Mouse (Mus musculus): ENCODE data around the gene Thada.

The Thada gene

DNA sequence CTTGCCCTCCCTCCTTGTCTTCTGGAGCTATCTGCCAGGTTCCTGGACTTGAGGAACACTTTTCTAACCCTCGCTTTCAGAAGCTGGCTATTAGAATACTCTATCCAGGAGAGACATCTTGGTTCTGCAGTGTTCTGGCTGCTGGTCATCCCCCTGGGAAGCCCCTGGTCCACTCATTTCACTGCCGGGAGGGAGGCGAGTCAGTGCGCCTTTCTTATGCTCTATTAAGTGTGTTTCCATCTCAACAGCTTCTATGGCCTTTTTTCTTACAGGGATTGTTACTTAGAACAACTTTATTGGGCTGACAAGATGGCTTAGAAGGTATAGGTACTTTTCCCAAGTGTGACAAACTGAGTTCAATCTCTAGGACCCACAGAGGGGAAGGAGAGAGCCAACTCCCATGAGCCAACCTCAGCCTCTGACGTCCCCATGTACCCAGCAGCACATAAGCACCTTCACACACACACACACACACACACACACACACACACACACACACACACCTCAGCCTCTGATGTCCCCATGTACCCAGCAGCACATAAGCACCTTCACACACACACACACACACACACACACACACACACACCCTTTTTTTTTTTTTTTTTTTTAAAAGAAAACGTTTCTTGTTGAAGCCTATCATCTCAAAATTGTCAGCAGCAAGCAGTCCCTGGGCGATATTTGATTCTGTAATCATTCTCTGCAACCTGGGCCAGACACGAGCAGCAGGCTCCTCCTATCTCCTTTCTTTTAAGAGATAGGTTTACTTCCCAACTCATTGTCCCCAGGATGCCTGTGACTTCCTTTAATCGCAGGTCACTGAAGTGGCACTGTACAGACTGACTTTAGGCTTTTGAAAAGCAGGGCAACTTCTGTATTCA lies 113.9 kb downstream of the Thada start:
- DNase-seq (ENCODE audit: low read depth in 1 of 2, low spot score in 2 of 2): no peak

DNA sequence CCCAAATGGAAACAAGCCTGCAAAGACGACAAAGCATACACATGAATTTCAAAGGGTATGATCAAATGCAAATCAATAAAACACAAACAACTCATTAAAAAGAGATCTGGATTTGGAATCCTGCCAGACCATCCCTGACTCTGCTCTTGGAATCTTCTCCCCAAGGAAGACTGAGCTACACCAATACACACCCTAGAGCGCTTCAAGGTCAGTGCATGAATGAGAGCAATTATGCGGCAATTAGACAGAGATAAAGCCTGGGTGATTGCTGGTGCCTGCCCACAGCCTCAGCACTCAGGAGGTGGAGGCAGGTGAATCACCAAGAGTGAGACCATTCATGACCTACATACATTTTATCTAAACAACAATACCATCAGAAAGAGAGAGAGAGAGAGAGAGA lies 114.7 kb downstream of the Thada start:
- no peak for DNase-seq (ENCODE audit: low read depth in 1 of 2, low spot score in 2 of 2)

DNA sequence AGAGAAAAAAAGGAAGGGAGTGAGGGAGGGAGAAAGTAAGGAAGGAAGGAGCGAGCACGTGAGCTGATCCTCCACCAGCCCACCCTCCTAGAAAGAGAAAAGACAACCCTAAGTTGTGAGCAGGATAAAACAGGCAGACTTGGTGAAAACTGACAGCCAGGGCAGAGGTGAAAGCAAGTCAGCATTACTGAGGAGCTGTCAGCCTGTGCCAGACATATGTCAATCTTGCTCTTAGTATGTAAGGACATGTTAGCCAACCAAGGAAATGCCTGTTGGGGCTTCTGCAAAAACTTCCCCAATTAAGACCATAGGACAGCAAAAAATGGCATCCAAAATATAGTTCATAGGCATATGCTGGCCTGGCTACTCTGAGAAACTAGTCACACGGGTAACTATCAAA lies 117.1 kb downstream of the Thada start:
- DNase-seq (ENCODE audit: low read depth in 1 of 2, low spot score in 2 of 2): no peak

DNA sequence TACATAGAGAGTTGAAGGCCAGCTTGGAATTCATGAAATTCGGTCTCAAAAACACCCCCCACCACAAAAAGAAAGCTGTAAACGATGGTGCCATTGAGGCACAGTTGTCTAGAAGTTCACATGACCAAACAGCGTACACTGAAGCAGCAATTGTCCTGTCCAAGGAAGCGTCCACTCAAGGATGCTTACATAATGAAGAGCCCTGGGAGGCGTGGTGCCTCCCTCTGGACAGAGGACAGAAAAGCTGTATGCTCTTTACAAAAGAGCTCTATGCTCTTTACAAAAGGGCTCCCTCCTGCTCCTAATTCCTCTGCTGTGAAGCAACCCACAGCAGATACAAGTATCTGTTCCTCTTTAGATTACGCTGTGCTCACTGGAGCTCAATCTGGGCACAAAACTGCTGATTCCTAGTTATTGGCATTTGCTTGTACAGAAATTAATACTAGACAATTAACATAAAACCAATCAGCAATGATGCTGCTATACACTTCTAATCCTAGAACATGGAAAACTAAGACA lies 123.6 kb downstream of the Thada start:
- peak in 1 of 2 experiments; percentile 3 for DNase-seq (ENCODE audit: low read depth in 1 of 2, low spot score in 2 of 2)

DNA sequence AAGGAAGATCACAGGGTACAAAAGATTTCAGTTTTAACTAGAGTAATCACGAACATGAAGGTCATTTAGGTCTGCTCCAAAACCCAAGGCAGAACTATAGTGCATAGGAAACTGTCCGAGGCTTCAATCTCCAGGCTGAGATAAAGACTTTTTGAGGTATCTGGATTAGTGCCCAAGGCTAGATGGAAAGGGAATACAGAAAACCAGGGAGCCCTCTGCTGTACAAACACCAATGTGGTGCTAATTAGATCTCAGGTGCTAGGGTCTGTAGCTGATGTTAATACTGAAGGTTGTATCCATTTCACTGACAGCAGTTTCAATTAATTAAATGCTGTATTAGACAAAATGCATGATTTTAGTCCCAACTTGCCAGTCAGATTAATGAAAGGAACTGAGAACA lies 124.3 kb downstream of the Thada start:
- DNase-seq (ENCODE audit: low read depth in 1 of 2, low spot score in 2 of 2): no peak

DNA sequence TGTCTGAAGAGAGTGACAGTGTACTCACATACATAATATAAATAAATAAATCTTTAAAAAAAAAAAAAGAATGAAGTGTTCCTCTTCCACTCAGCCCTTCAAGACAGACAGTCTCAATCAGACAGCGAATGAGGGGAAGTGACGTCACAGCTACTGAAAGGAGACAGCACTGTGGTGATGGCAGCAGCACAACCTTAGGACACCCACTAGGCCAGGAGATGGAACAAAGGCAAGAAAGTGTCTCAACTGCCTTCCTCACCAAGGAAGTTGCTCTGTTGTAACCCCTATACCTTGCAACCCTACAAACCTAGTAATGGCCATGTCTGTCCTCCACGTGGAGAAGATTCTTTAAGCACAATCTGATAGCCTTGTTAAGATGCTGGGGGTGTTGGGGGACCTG lies 125.4 kb downstream of the Thada start:
- DNase-seq (ENCODE audit: low read depth in 1 of 2, low spot score in 2 of 2): no peak

DNA sequence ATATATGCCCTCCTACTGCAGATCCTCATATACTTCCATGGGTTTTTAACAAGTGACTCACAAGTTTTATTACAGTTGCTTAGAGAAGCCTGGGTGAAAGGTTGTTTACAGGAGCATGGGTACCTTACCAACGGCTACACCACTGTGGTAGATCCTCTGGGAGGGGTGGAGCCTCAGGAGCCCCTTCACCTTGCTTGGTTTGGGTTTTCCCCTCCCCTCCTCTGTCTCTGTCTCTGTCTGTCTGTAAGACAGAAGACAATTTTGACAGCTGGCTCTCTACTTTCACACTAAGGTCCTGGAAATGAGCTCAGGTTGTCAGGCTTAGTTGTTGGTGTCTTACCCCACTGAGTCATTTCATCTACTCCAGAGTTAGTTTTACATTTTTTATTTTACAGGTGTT lies 130.0 kb downstream of the Thada start:
- no peak for DNase-seq (ENCODE audit: low read depth in 1 of 2, low spot score in 2 of 2)

DNA sequence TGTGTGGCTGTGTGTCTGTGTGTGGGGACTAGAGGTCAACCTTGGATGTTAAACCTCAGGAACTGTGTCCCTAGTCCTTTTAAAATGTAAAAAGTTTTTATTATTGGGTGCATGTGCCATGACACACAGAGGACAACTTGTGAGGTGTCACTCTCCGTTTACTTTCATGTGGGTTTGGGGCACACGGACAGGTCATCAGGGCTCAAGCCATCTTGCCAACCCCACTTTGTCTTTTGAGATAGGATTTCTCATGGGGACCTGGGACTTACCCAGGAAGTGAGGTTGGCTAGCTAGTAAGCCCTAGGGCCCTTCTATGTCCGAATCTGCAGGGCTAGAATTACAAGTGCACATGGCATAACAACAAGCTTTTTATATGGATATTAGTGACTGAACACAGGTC lies 130.9 kb downstream of the Thada start:
- no peak for DNase-seq (ENCODE audit: low read depth in 1 of 2, low spot score in 2 of 2)

DNA sequence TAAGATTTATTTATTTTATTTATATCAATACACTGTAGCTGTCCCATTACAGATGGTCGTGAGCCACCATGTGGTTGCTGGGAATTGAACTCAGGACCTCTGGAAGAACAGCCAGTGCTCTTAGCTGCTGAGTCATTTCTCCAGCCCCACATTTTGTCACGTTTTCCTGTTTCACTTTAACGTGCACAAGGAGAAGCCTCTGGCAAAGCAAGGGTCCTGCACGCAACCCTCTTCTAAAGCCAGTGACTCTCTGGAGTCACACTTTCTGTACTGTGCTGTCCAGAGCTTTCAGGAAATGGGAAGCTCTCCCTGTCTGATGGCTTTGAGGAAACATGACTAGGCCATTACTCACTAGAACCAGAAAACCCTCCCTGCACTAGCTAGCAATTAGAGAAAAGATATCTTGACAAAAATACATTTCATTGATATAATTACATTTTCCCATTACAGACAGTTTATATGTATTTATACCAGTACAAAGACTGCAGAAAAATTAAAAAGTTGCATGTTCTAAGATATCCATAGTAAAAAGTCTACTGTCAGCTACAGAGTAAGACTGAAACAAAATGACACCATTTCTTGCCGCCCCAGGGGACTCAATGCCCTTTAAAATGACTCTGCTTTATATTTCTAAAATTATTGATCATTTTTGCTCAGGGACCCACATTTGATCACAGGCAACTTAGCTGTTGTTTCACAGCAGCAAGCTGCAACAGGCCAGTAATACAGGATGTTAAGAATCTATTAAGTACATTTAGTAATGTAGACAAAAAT lies 131.6 kb downstream of the Thada start:
- DNase-seq (ENCODE audit: low read depth in 1 of 2, low spot score in 2 of 2): no peak

DNA sequence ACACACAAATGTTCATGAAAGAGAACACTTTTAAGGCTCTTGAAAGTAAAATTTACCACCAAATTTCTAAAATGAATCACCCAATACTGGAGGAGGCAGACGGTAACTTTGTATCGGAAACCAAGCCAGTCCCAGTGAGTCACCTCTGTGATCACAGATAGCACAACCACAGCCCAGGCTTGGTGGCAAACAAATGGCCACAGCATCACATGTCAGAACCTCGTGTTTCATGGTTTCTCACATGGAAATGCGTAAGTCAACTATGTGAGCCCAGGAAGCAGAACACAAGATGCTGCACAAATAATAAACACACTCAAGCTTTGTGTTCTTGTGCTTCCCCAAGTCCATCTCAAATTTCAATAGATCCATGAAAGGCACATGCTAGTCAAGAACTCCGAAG lies 133.1 kb downstream of the Thada start:
- DNase-seq (ENCODE audit: low read depth in 1 of 2, low spot score in 2 of 2): no peak

DNA sequence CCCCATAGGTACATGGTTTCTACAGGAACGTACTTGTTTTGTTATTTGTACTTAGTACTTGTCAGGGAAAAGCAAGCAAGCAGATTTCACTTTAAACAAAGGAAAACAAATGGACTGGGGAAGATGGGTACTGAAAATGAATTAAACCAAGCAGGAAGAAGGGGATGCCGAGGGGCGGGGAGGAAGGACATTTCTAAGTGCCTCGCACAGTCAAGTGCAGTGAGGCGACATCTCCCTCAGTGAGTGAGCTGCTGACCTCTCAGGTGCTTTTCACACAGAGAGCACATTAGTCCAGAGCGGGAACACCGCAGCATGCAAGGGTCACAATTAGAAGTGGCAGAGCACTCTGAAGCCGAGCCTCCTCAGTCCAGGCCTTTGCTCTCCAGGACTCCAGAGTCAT lies 135.0 kb downstream of the Thada start:
- no peak for DNase-seq (ENCODE audit: low read depth in 1 of 2, low spot score in 2 of 2)

DNA sequence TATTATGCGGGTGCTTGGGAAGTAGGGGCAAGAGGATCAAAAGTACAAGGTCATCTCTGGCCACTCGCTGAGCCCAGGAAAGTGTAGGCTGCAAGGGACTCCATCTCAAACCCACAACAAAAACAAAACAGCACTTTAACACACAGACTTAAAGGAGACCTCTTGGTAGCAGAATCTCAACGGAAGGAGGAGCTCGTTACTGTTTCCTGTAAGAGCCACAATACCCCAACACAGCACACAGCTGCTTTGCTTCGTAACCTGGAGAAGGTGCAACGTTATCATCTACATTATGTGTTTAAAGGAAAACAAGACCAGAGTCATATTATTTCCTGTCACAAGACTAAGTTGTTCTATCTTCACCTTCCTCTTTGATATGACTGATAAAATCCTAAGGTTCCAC lies 135.5 kb downstream of the Thada start:
- DNase-seq (ENCODE audit: low read depth in 1 of 2, low spot score in 2 of 2): no peak

DNA sequence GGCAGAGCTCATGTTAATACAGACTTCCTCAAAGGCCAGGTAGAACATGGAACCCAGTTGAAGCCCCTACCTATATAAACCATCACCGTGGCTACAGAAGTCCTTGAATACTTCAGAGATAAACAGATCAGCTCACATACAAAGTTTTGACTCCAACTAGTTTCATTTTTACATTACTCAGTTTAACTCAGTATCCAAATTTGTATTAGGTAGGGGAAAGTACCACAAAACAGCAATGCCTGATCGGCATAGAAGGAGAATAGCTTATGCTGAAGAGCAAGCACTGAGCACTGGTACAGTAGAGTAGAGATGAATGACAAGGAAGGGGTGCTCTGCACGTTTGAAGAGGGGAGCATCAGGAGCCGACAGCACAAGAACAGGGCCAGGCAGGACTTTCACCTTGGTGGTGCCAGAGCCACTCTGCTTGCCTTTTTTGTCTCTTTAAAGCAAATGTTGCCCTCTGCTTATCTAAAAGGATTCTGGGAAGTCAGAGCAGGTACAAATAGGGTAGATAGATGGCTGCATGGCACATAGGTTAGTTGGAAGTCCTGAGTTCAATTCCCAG lies 136.0 kb downstream of the Thada start:
- no peak for DNase-seq (ENCODE audit: low read depth in 1 of 2, low spot score in 2 of 2)

DNA sequence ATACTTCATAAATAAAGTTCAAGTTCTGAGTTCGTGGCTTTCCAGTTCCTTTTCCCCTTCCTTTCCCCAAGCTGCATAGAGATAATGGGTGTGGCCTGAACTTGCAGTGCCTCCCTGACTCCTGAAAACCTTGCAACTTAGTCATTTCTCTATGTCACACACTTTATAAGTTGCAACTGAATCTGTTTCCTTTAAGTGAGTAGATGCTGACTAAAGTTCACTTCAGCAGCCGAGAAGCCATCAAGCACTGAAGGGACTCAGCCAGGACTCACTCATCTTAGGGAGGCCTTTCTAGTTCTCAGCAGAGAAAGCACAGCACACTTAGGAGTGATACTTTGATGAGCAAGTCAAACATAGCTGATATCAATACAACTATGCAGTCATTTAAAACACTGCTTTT lies 137.5 kb downstream of the Thada start:
- no peak for DNase-seq (ENCODE audit: low read depth in 1 of 2, low spot score in 2 of 2)

DNA sequence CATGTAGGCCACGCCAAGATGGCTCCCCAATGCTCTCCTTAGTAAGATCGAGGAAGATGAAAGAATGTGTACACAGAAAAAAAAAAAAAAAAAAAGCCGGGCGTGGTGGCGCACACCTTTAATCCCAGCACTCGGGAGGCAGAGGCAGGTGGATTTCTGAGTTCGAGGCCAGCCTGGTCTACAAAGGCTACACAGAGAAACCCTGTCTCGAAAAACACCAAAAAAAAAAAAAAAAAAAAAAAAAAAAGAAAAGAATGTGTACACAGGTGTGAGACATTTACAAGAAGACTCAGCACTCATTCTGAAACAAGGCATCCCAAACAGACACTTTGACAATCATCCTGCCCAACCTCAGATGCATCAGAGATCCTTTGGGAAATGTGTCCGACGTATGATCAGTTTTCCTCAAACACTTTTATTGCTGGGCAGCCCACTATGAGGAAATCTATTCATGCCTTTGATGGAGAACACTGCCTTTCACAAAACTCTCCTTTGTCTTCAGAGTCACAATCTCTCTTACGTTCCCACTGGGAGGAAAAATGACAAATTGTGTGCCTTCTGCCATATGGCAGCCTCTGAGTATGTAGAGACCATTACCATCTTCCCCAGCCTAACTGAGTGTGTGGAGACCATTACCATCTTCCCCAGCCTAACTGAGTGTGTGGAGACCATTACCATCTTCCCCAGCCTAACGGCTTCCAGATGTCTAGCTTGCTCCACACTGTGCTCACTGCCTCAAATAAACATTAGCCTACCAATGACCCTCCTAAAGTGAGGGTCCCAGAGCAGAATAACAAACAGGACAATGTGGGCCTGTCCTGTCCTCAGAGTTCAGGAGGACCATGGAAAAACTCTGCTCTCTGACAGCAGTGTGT lies 138.7 kb downstream of the Thada start:
- DNase-seq (ENCODE audit: low read depth in 1 of 2, low spot score in 2 of 2): no peak

DNA sequence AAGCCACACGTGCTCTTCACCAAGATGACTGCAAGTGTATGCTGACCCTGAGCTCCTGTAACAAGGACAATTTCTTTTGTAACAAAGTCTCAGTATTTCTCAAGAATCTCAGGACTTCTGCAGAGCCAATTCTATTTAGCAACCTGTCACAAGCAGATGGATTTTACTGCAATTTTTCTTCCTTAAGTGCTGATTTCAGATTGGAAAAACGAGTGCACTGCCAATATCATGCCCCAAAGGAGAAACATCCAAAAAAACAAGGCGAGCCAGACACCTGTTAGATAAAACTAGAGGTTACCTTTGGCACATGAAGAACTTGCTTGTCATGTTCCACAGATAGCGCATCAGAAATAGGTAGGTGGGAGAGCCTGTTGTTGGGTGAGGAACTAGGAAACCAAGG lies 143.8 kb downstream of the Thada start:
- no peak for DNase-seq (ENCODE audit: low read depth in 1 of 2, low spot score in 2 of 2)

DNA sequence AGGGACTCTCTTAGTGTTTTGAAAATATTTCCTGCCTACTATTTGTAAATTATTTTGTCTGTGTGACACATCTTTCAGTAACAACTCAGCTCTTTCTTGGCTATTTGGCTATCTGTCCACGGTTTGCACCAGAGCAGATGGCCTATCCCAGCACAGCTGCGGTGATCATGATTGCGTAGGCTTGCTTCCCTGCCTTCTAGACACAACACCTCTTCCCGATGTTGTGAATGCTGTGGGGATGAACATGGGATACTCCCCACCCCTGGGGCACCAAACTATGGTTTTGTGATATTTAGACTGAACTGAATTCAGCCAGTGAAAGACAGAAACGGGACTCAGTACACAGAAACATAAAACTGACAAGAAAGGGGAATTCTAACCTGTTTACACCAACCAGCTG lies 144.7 kb downstream of the Thada start:
- no peak for DNase-seq (ENCODE audit: low read depth in 1 of 2, low spot score in 2 of 2)

DNA sequence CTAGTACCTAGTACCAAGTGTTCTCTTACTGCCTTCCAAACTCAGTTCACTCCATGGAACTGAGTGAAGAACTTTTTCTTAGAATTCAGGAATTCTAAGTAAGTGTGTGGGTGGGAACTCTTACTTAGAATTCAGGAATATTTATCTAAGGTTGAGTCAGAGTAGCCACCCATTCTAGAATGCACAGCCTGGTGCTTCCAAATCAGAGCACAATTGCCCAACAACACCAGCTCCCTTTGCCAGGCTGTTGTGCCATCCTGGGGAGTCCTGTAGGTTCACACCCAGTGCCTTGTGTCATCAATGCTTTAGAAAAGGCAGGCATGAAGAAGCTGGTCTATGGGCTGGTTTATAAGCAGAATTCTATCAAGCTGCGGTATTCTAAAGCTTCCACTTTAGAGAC lies 145.4 kb downstream of the Thada start:
- no peak for DNase-seq (ENCODE audit: low read depth in 1 of 2, low spot score in 2 of 2)

DNA sequence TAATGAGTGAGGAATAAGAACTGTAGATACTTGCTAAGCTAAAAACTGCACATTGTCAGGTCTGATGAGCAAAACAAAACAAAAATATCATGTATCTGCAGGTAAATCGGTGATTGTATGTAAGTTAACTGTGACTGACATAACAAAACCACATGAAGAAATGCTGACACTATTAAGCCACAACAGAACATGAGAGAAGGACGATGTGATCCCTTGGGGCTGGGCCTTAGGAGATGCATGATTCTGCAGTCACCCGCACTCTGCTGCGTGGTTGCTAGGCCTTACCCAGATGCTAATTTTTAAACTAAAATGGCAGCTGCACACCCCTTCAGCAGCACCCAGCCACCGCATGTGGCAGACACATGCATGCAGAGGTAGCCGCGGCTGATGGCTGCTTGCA lies 151.7 kb downstream of the Thada start:
- DNase-seq (ENCODE audit: low read depth in 1 of 2, low spot score in 2 of 2): no peak

DNA sequence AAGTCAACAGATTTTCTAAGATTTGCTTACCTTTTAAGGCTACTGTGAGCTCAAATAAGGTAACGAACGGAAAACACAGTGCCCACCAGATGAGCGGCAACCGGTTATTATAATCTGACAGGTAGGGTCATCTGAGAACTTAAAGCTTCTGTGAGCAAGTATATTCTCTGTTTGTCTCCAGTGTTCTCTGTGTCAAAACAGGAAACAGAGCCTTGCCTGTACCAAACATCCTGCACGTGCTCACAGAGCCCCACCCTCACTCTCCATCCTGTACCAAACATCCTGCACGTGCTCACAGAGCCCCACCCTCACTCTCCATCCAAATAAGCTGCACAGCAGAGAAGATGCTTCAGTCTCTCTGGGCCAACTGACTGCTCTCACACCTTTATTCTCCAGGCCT lies 152.5 kb downstream of the Thada start:
- DNase-seq (ENCODE audit: low read depth in 1 of 2, low spot score in 2 of 2): no peak

DNA sequence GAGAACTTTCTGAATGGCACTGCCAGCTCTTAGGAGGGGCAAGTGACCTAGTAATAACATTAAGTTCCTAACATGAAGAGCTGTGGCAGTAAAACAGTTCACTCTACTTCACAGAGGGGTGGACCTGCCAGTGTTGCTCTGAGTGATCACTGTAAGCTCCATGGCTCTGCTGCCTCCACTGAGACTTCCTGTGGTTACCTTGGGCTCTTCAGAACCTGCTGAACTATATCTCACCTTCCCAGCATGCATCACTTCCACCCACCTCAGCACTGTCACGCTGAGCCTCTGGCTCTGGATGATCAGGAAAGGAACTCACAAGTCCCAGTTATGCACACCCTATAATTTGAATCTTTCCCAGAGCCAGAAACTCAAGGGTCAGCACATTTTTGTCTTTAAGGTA lies 159.9 kb downstream of the Thada start:
- DNase-seq (ENCODE audit: low read depth in 1 of 2, low spot score in 2 of 2): no peak

Measured in monocyte, adult 2 months (primary cell).